Mouse (Mus musculus): Measurements from ENCODE around the gene Bloc1s3. TPM values are rescaled to one million over a fixed set of nuclear protein-coding genes. Genes with fewer than 3 reads are reported as not detected.

The Bloc1s3 gene
- polyA plus RNA-seq, 1 experiment from 2014 or later: 2.9 TPM

GRCm38 (mm10) chr7:19466602-19467145 is 41.5 kb downstream of the Bloc1s3 start:
- peaks cover 30% of the 10 kb centered on the region for H3K27me3 ChIP-seq (ENCODE audit: control insufficient read depth, insufficient read depth, low read length)
- no peaks in the 10 kb centered on the region for H3K4me1 ChIP-seq (replicated peaks; ENCODE audit: control insufficient read depth, insufficient read depth, low read length)
- no peak overlapping the region for H3K27ac ChIP-seq (ENCODE audit: low read depth, low read length)
- no peaks in the 10 kb centered on the region for H3K36me3 ChIP-seq (ENCODE audit: control insufficient read depth, insufficient read depth, low read length)
- ATAC-seq (replicated peaks; ENCODE audit: low FRiP score) (no peak), DNase-seq (ENCODE audit: low spot score) (no peak)
- H3K4me2 ChIP-seq (ENCODE audit: low read depth, low read length, severe bottlenecking): no peak overlapping the region
- no peak overlapping the region for H3K9ac ChIP-seq (ENCODE audit: low read length)
- 73% methylated on average over 5 of the region's 5 CpGs for WGBS
- H3K4me3 ChIP-seq (ENCODE audit: low read depth, low read length): no peak overlapping the region
- H3K9me3 ChIP-seq (ENCODE audit: control insufficient read depth, low read length): no peaks in the 10 kb centered on the region

GRCm38 (mm10) chr7:19464367-19465307 is 43.5 kb downstream of the Bloc1s3 start:
- Histone ChIP-seq H3K9me3 (ENCODE audit: control insufficient read depth, low read length) (no peaks in the 10 kb centered on the region), H3K4me2 (ENCODE audit: low read depth, low read length, severe bottlenecking) (peak overlapping the region; percentile 5; the same call in 1 of the 2 replicates), H3K4me1 (replicated peaks; ENCODE audit: control insufficient read depth, insufficient read depth, low read length) (no peaks in the 10 kb centered on the region), H3K4me3 (ENCODE audit: low read depth, low read length) (no peak overlapping the region), H3K27me3 (ENCODE audit: control insufficient read depth, insufficient read depth, low read length) (peaks cover 13% of the 10 kb centered on the region), H3K27ac (ENCODE audit: low read depth, low read length) (no peak overlapping the region), H3K9ac (ENCODE audit: low read length) (peak overlapping the region; percentile 16; the same call in 1 of the 2 replicates), H3K36me3 (ENCODE audit: control insufficient read depth, insufficient read depth, low read length) (no peaks in the 10 kb centered on the region)
- 6% methylated on average over 22 of the region's 22 CpGs for WGBS
- ATAC-seq (replicated peaks; ENCODE audit: low FRiP score): no peak
- DNase-seq (ENCODE audit: low spot score): no peak

GRCm38 (mm10) chr7:19462884-19463381 is 45.2 kb downstream of the Bloc1s3 start, which contains the start of gene Exoc3l2:
Exoc3l2 (plus strand) TSS chr7:19463331.
- WGBS: 20% methylated on average over 6 of the region's 6 CpGs
- no peak within 1 kb of the TSS for H3K9ac ChIP-seq (ENCODE audit: low read length)
- peaks cover 6% of the 10 kb centered on the region; the same call in 1 of the 2 replicates for H3K27me3 ChIP-seq (ENCODE audit: control insufficient read depth, insufficient read depth, low read length)
- no peak for ATAC-seq (replicated peaks; ENCODE audit: low FRiP score)
- H3K36me3 ChIP-seq (ENCODE audit: control insufficient read depth, insufficient read depth, low read length): no peaks in the 10 kb centered on the region
- H3K4me1 ChIP-seq (replicated peaks; ENCODE audit: control insufficient read depth, insufficient read depth, low read length): no peaks in the 10 kb centered on the region
- no peaks in the 10 kb centered on the region for H3K9me3 ChIP-seq (ENCODE audit: control insufficient read depth, low read length)
- no peak within 1 kb of the TSS for H3K4me2 ChIP-seq (ENCODE audit: low read depth, low read length, severe bottlenecking)
- no peak for DNase-seq (ENCODE audit: low spot score)
- no peak within 1 kb of the TSS for H3K4me3 ChIP-seq (ENCODE audit: low read depth, low read length)
- no peak within 1 kb of the TSS for H3K27ac ChIP-seq (ENCODE audit: low read depth, low read length)

GRCm38 (mm10) chr7:19462443-19462842 is 45.7 kb downstream of the Bloc1s3 start:
- ATAC-seq (replicated peaks; ENCODE audit: low FRiP score) (no peak), DNase-seq (ENCODE audit: low spot score) (no peak)
- Histone ChIP-seq H3K4me2 (ENCODE audit: low read depth, low read length, severe bottlenecking) (no peak overlapping the region), H3K9me3 (ENCODE audit: control insufficient read depth, low read length) (no peaks in the 10 kb centered on the region), H3K9ac (ENCODE audit: low read length) (no peak overlapping the region), H3K27ac (ENCODE audit: low read depth, low read length) (no peak overlapping the region), H3K4me1 (replicated peaks; ENCODE audit: control insufficient read depth, insufficient read depth, low read length) (no peaks in the 10 kb centered on the region; the same call in 1 of the 2 replicates), H3K27me3 (ENCODE audit: control insufficient read depth, insufficient read depth, low read length) (peaks cover 5% of the 10 kb centered on the region; the same call in 1 of the 2 replicates), H3K4me3 (ENCODE audit: low read depth, low read length) (no peak overlapping the region), H3K36me3 (ENCODE audit: control insufficient read depth, insufficient read depth, low read length) (no peaks in the 10 kb centered on the region)
- WGBS: 58% methylated on average over 4 of the region's 4 CpGs

- Histone ChIP-seq H3K4me2 (ENCODE audit: low read depth, low read length, severe bottlenecking) (no peak overlapping the region), H3K36me3 (ENCODE audit: control insufficient read depth, insufficient read depth, low read length) (no peaks in the 10 kb centered on the region), H3K4me3 (ENCODE audit: low read depth, low read length) (no peak overlapping the region), H3K9me3 (ENCODE audit: control insufficient read depth, low read length) (no peaks in the 10 kb centered on the region), H3K9ac (ENCODE audit: low read length) (no peak overlapping the region), H3K27ac (ENCODE audit: low read depth, low read length) (no peak overlapping the region), H3K27me3 (ENCODE audit: control insufficient read depth, insufficient read depth, low read length) (peaks cover 2% of the 10 kb centered on the region; the same call in 1 of the 2 replicates), H3K4me1 (replicated peaks; ENCODE audit: control insufficient read depth, insufficient read depth, low read length) (no peaks in the 10 kb centered on the region; the same call in 1 of the 2 replicates)
- DNase-seq (ENCODE audit: low spot score) (peak; percentile 92), ATAC-seq (replicated peaks; ENCODE audit: low FRiP score) (no peak)
- WGBS: 6% methylated on average over 6 of the region's 6 CpGs
These were observed 46.7 kb downstream of the Bloc1s3 start for GRCm38 (mm10) chr7:19461488-19461887.

- 85% methylated on average over 1 of the region's 1 CpGs for WGBS
- no peak overlapping the region for H3K9ac ChIP-seq (ENCODE audit: low read length)
- no peak overlapping the region for H3K4me2 ChIP-seq (ENCODE audit: low read depth, low read length, severe bottlenecking)
- DNase-seq (ENCODE audit: low spot score): no peak
- H3K9me3 ChIP-seq (ENCODE audit: control insufficient read depth, low read length): no peaks in the 10 kb centered on the region
- no peak overlapping the region for H3K4me3 ChIP-seq (ENCODE audit: low read depth, low read length)
- H3K27me3 ChIP-seq (ENCODE audit: control insufficient read depth, insufficient read depth, low read length): no peaks in the 10 kb centered on the region; the same call in 1 of the 2 replicates
- no peaks in the 10 kb centered on the region; the same call in 1 of the 2 replicates for H3K4me1 ChIP-seq (replicated peaks; ENCODE audit: control insufficient read depth, insufficient read depth, low read length)
- no peak for ATAC-seq (replicated peaks; ENCODE audit: low FRiP score)
- no peaks in the 10 kb centered on the region; the same call in 1 of the 2 replicates for H3K36me3 ChIP-seq (ENCODE audit: control insufficient read depth, insufficient read depth, low read length)
- no peak overlapping the region for H3K27ac ChIP-seq (ENCODE audit: low read depth, low read length)
These were observed 47.7 kb downstream of the Bloc1s3 start for GRCm38 (mm10) chr7:19460500-19460899.

- Histone ChIP-seq H3K4me2 (ENCODE audit: low read depth, low read length, severe bottlenecking) (peak overlapping the region; percentile 98), H3K9ac (ENCODE audit: low read length) (peak overlapping the region; percentile 91), H3K4me1 (replicated peaks; ENCODE audit: control insufficient read depth, insufficient read depth, low read length) (no peaks in the 10 kb centered on the region; the same call in 1 of the 2 replicates), H3K27ac (ENCODE audit: low read depth, low read length) (peak overlapping the region; percentile 66), H3K27me3 (ENCODE audit: control insufficient read depth, insufficient read depth, low read length) (no peaks in the 10 kb centered on the region), H3K4me3 (ENCODE audit: low read depth, low read length) (peak overlapping the region; percentile 97), H3K9me3 (ENCODE audit: control insufficient read depth, low read length) (no peaks in the 10 kb centered on the region), H3K36me3 (ENCODE audit: control insufficient read depth, insufficient read depth, low read length) (no peaks in the 10 kb centered on the region; the same call in 1 of the 2 replicates)
- ATAC-seq (replicated peaks; ENCODE audit: low FRiP score) (no peak), DNase-seq (ENCODE audit: low spot score) (no peak)
- WGBS: 36% methylated on average over 6 of the region's 6 CpGs
These were observed 48.9 kb downstream of the Bloc1s3 start for GRCm38 (mm10) chr7:19459144-19459870.

- peak; percentile 93 for DNase-seq (ENCODE audit: low spot score)
- H3K27ac ChIP-seq (ENCODE audit: low read depth, low read length): peak within 1 kb of the TSS; percentile 66
- H3K27me3 ChIP-seq (ENCODE audit: control insufficient read depth, insufficient read depth, low read length): no peaks in the 10 kb centered on the region
- no peaks in the 10 kb centered on the region; the same call in 1 of the 2 replicates for H3K4me1 ChIP-seq (replicated peaks; ENCODE audit: control insufficient read depth, insufficient read depth, low read length)
- under 1% methylated on average over 31 of the region's 42 CpGs for WGBS
- ATAC-seq (replicated peaks; ENCODE audit: low FRiP score): peak; percentile 87
- H3K4me2 ChIP-seq (ENCODE audit: low read depth, low read length, severe bottlenecking): peak within 1 kb of the TSS; percentile 98
- H3K36me3 ChIP-seq (ENCODE audit: control insufficient read depth, insufficient read depth, low read length): no peaks in the 10 kb centered on the region; the same call in 1 of the 2 replicates
- peak within 1 kb of the TSS; percentile 91 for H3K9ac ChIP-seq (ENCODE audit: low read length)
- H3K4me3 ChIP-seq (ENCODE audit: low read depth, low read length): peak within 1 kb of the TSS; percentile 97
- no peaks in the 10 kb centered on the region for H3K9me3 ChIP-seq (ENCODE audit: control insufficient read depth, low read length)
These were observed 49.5 kb downstream of the Bloc1s3 start, which contains the start of gene Mark4 for GRCm38 (mm10) chr7:19458591-19459111. Mark4 (minus strand) TSS chr7:19458821.
